Mouse (Mus musculus) heart, postnatal 0 days (tissue): ENCODE measurements around the gene Nrp1.

Source experiments
- CTCF ChIP-seq: IDR thresholded peaks from 2 replicates; pipeline ENCODE4 v1.5.1; 2016; ENCODE audit warnings: antibody characterized with exemption, control low read depth, low read depth
- EP300 ChIP-seq: IDR thresholded peaks from 2 replicates; pipeline ENCODE4 v1.6.1; 2016; ENCODE audit warnings: antibody characterized with exemption, low read depth

DNA sequence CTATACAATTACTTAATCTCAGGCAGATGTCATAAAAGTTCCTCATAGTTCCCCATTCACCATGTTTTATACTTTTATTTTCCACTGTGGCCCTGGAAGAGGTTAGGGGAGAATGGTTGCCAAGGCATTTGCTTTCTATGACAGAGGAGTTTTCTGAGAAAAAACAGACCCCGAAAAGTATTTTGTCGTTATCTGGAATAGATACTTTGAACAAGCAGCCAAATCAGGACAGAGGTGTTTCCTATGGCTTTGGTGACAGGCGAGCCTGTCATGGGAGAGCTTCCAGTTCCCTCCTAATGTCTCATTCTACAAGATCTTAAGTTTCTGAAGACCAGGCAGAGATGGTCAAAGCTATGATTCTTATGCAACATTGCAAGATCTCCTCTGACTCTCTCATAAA is 13.4 kb downstream of the Nrp1 start:
- TF ChIP-seq CTCF, result no peak
- TF ChIP-seq EP300, result peak; percentile 96
